Mouse (Mus musculus): ENCODE measurements around the gene Gsg1.

Gene Gsg1

DNA sequence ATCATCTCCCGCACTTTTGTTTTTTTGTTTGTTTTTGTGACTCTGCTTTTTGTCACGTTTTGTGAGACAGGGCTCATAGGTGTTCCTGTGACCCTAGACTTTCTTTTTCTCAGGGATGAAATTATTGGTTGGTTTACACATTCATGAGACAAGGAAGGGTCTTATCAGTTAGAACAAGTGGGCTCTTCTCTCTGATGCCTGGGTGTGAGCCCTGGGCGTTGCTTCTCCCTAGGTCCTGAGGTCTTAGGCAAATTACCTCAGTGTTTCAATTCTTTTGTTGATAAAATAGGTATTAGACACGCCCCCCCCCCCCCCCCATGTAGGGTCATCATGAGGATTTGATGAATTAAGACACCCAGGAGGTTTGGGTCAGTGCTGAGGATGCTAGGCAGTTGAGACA, 49.3 kb downstream of the Gsg1 start:
- no peak for DNase-seq (ENCODE audit: low spot score)

- no peak for DNase-seq (ENCODE audit: low spot score)
Measured at GRCm38 (mm10) chr6:135203737-135204136, 50.4 kb downstream of the Gsg1 start.

DNA sequence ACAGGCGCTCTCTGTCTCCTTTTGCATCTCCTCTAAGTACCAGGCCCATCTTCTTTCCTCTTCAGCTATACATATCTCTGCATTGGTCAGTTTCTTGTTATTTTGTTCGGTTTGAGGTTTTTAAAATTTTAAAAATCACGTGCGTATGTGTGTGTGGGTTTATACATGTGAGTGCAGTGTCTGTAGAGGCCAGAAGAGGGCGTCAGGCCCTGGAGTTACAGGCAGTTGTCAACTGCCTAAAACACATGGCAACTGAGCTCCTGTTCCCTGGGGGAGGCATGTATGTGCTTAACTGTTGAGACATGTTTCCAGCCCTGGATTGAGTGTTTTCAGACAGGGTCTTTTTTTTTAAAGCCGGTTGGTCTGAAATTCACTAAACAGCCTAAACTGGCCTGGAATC, 51.5 kb downstream of the Gsg1 start:
- no peak for DNase-seq (ENCODE audit: low spot score)

DNA sequence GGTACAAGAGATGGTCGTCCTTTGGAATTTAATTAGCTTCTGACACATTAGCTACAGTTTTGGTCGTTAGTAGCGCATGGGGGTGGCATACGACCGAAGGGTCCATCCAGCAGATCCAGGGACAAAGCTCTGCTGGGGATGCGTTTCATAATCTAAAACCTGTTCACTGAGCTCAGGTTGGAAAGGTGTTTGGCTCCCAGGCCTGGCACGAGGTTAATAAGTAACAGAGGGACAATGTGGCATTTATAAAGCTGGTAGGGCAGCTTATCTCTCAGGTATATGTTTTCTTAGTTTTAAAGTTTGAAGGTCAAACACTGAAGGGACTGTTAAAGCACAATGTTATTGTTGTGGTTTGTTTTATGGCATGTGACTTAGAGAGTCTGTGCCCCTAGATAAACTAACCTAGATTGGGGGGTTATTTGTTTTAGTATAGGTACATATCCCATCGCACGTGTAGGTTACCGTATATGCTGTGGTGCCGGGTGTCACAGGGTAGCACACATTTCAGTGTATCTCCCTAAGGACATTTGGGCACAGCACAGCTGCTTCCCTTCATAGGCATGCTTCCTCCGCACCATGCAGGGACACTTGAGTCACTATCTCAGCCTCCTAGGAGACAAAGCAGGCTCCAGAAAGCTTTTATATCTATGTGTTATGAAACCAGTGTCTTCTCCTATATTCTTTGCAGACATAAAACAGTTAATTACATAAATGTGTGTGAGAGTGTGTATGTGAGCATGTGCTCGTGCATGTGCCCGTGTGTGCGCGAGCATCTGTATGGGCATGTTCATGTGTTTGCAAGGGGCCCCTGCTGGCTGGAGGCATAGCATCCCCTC, 53.8 kb downstream of the Gsg1 start:
- no peak for DNase-seq (ENCODE audit: low spot score)

GRCm38 (mm10) chr6:135198726-135199125, 55.4 kb downstream of the Gsg1 start:
- no peak for DNase-seq (ENCODE audit: low spot score)

DNA sequence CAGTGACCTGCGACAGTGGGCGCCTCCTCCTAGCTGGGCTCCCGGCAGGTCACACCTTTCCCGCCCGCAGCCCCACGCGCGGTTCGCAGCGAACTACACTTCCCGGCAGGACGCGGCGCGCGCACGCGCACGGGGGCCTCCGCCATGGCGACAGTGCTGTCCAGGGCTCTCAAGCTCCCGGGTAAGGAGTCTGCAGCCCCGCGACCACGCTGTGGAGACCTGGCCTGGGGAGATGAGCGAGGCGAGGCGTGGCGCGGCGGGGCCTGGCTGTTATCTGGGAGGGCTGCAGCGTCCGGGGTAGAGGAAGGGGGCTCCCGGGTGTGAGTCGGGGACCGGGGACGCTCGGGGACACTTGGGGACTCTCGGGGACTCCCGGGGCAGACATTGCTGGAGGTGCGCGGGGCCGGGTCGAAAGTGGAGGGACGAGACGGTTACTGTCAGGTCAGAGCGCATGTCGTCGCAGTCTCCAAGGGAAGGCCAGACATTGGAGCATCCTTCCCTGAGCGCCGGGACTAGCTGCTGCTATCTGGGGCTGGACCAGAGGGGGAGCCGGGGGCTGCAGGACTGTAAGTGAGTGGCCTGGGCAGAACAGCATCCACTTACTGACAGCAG, 56.1 kb downstream of the Gsg1 start, which contains the start of the genes Fam234b and Hebp1:
TSS of gene Fam234b (plus strand) at position 57 of the 612 bp plus-strand sequence.
TSS of gene Hebp1 (minus strand) at position 102 of the 612 bp plus-strand sequence.
- peak; percentile 77 for DNase-seq (ENCODE audit: low spot score)

GRCm38 (mm10) chr6:135197446-135197845, 56.7 kb downstream of the Gsg1 start:
- no peak for DNase-seq (ENCODE audit: low spot score)

DNA sequence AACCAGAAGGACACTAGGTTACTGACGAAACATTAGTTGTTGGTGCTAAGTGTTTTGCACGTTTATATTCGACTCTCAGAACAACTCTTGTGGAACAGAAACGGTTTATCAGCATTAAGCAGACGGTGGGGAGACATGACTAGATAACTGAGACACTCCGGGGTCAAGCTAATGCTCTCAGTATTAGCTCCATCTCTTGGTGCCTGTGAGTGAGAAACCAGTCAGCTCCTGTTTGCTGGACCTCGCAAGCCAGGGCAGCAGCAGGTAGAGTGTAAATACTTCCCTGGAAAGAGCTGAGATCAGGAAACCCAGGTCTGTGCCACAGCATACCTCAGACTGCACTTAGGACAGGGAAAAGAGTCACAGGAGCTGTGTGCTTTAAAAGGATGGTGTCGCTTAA, 57.4 kb downstream of the Gsg1 start:
- no peak for DNase-seq (ENCODE audit: low spot score)

DNA sequence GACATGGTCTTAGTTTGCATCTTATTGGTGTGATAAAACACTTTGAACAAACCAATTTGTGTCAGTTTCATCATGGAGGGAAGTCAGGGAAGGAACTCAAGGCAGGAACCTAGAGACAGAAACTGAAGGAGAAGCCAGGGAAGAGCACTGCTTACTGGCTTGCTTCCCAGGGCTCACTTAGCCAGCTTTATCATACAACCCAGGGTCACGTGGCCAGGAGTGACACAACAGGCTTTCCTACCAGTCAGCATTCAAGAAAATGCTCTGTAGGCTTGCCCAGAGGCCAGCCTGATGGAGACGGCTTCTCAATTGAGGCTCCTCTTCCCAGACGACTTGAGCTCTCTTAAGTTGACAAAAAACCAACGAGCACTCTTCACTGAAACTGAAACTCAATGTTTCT, 59.2 kb downstream of the Gsg1 start:
- no peak for DNase-seq (ENCODE audit: low spot score)

DNA sequence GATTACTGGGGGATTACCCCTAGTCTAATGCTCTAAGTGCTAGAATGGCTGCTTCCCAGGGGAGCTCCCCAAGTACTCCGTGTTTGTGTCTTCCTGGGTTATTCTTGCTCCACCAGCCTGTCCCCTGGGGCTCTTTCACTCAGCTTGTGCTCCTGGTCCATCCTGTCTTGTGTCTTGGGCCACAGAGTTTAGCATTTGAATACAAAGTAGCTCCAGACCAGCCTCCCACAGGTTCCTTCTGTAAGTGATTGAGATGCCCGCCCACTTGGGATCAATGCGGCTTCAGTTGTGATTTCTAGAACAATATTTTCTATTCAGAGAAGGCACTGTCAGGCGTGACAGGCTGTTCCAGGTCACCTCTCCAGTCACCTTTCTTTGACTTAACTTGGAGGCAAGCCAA, 60.4 kb downstream of the Gsg1 start:
- DNase-seq (ENCODE audit: low spot score), result no peak

GRCm38 (mm10) chr6:135192993-135193392, 61.2 kb downstream of the Gsg1 start:
- no peak for DNase-seq (ENCODE audit: low spot score)

DNA sequence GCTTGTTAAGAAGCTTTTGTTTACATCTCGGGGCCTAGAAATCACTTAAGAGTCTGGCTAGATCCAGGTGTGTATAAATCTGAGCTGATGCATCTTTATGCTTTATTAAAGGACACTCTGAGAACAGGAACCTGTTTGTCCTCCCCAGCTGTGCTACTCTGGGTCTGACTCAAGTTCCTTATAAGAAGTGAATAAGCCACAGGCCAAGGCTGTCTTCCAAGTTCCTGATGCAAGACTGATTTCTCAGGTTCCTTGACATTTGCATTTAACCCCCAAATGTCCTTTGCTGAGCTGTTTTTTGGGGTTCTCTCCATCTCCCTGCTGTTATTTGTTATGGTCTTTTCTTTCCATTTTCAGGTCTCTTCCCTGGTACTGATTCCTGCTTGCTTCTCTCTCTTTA, 62.2 kb downstream of the Gsg1 start:
- DNase-seq (ENCODE audit: low spot score), result no peak

DNA sequence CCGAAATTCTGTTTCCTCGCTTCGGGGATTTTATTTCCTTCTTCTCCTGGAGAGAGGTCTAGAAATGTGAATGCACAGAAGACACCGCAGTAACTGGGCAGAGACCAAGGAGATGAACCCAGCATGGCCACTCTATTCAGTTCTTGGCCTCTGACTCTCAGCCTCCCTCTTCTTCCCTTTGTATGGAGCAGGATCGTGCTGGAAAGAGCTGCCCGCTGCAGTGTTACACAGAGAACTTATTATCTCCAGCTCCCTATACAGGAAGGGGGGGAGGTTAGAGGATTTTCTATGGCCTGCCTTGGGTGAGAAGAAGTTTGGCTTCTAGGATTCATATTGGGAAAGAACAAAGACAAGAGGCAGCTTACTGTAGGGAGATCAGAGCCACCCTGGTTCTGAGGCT, 64.0 kb downstream of the Gsg1 start:
- no peak for DNase-seq (ENCODE audit: low spot score)

- no peak for DNase-seq (ENCODE audit: low spot score)
Measured at GRCm38 (mm10) chr6:135188629-135189028, 65.5 kb downstream of the Gsg1 start.
